Mouse (Mus musculus) olfactory bulb, adult 2 months (tissue): ENCODE data around the gene Tmed9.

ENCODE experiments used
- CTCF ChIP-seq: fragments of 200-500 bp; IDR thresholded peaks from 2 replicates; pipeline ENCODE4 v1.5.1; 2012; ENCODE audit warnings: low read depth, mild to moderate bottlenecking, low read length, moderate library complexity; ENCODE audit not compliant: insufficient read depth
- POLR2A ChIP-seq: fragments of 200-500 bp; IDR thresholded peaks from 2 replicates; pipeline ENCODE4 v1.6.1; 2012; ENCODE audit warnings: mild to moderate bottlenecking, low read depth, low read length, moderate library complexity; ENCODE audit not compliant: insufficient read depth

GRCm38 (mm10) chr13:55535191-55535590 is 38.3 kb upstream of the Tmed9 start:
- TF ChIP-seq POLR2A (no peak), CTCF (no peak)
